Mouse (Mus musculus) thymus, adult 18-20 months (tissue): ENCODE measurements around the gene Lrp4.

ENCODE experiments used
- DNase-seq, 2 experiments: peaks; one replicate each; pipeline ENCODE4 v3.0.0; 2022; ENCODE audit warnings: mixed read lengths in 2 of 2

Gene Lrp4

DNA sequence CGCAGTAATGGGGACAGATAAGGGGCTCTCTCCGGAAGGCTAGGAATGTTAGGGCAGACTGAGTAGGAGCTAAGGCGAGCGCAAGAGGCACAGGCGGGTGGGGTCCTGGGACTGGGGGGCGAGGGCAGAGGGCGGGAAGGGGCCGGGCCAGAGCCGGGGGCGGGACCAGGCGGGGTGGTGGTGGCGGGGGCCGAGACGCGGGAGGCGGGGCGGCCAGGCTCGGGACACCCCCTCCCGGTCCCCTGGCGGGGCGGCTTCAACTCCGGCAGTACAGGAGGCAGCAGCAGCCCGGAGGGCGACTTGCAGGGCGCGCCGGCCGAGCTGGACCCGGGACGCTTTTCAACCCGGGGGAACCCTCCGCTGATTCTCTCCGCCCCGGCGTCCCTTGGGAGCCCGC, at the start of gene Lrp4:
Gene Lrp4, plus strand, starts transcription at position 253 of the 397 bp plus-strand sequence.
- DNase-seq, result no peak

- DNase-seq, result no peak
Observed at GRCm38 (mm10) chr2:91408031-91408430, 49.3 kb upstream of the Lrp4 start.

DNA sequence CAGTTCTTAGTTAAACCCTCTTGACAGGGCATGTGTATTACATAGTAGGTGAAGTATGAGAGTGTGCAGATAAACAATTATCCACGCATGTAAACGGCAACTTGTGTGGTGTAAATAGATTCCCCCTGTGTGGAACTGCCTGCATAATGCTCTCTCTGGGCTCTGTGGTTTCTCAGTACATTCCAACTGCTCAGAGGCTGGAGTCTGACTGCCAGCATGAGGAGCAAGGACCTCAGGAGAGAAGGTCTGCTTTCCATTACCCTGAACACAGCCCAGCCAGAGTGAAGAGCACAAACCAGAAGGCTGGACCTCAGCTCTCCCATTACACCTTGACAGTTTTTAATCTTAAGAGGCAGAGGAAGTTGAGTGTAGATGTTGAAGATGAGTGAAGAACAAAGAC, 45.8 kb upstream of the Lrp4 start:
- no peak for DNase-seq

GRCm38 (mm10) chr2:91412361-91412760, 45.0 kb upstream of the Lrp4 start:
- DNase-seq, result no peak

DNA sequence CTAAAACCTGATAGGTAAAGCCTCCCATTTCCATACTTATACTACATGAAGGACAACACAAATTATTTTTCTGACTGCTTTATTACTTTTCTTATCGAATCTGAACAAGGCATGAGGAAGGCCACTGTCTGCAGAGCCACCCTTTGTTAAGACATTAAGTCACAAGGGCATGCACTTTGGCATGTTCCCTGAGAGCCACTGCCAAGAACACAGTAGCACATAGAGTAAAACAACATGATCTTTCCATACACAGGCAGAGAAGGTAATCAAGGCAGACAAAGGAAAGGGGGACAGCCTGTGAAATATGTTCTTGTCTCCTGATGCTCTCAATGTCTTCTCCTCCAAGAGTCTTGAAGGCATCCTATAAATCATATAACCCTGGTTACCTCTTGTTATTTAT, 43.5 kb upstream of the Lrp4 start:
- no peak for DNase-seq

- no peak for DNase-seq
Observed at GRCm38 (mm10) chr2:91421641-91422040, 35.7 kb upstream of the Lrp4 start.

DNA sequence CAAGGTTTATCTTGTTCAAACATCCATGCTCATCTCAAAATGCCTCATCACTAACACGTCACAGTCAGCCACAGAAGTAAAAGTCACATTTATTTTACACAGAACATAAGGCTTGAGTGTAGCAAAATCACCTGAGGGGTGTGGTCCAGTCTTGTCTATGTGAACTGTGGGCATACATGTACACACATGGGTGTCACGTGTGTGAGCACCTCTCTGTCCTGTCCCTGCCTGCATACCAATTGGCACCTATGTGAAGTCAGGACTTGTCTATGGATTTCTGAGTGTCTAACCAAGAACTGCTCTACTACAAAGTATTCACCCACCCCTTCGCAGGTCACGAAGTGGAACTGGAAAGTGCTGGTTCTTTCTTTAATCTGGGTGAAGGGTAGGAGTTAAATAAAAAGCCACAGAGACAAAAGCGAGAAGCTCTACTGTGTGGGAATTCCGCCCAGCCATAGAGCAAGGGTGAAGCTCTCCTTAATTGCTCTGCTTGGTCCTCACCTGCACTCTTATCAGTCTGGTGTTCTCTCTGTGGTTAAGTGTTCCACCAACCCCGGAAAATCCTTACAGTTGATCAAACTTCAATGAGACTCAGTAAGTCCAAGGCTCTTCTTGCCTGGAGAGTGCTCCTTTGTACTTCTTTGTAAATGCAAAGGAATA, 33.1 kb upstream of the Lrp4 start:
- DNase-seq, result no peak

- DNase-seq, result no peak
Observed at GRCm38 (mm10) chr2:91426321-91426720, 31.0 kb upstream of the Lrp4 start.

DNA sequence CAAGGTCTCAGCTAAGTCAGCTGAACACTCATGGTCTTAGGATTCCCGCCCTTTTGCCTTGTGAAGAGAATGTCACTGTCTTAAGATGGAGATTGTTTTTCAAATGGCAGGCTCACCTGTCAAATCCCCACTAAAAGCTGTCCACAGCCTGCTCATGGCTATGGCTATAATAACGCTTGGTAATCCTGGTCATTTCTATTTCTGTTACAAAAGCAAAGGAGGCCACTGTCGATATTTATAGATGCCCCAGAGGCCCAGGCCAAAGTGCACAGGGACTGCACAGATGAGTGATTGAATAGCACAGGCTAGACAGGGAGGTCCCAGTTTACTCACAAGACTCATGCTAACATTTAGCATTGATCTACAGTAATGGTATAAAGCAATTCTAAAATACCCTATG, 28.2 kb upstream of the Lrp4 start:
- no peak for DNase-seq

DNA sequence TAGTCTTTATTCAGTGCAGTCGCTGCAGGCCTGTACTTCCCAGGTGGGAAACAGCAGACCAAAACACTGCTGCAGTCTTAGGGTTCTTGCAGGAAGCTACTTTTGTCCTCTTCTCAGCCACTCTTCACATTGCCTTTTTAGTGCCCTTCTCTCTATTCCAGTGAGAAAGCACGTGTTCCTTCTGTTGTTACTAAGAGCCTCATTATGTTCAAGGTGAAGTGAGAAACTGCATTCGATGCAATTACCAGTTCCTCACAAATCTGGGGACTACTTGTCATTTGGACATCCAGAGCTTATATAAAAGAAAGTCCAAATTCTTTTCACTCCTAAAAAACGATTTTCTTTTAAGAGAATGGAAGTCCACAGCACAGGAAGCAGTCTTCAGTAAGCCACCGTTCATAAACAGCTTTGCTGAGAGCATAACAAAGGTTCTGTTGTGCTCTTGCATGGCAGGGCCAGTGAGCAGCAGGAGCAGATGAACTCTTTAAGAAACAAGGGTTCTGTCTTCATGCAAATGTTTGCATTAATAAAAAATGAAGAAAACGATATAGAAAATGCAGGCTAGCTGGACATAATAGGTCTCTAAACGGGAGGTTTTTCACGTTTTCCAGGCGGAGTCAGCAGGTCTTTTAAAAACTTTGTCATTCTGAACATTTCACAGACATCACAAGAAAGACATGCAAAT, 27.3 kb upstream of the Lrp4 start:
- no peak for DNase-seq

- no peak for DNase-seq
Observed at GRCm38 (mm10) chr2:91430600-91430919, 26.8 kb upstream of the Lrp4 start.

- no peak for DNase-seq
Observed at GRCm38 (mm10) chr2:91436713-91437112, 20.6 kb upstream of the Lrp4 start.

GRCm38 (mm10) chr2:91437116-91437815, 20.0 kb upstream of the Lrp4 start:
- no peak for DNase-seq

- DNase-seq, result no peak
Observed at GRCm38 (mm10) chr2:91439271-91439670, 18.0 kb upstream of the Lrp4 start.

DNA sequence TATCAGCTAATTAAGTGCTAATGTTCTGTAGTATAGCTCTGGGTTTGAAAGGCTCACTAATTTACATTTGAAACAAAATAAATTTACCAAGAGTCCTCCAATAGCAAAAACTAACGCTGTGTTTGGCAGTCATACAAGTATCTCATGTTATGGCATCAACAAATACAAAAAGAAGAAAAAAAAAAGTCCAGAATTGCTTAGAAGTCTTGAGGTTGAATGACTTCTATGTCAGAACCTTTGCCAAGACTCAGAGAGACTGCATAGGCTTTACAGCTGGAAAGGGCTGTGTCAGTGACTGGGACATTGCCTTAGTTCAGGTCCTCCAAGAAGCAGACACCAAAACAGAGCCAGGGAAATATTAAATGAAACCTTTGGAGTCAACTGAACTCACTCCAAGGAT, 17.4 kb upstream of the Lrp4 start:
- DNase-seq, result no peak

DNA sequence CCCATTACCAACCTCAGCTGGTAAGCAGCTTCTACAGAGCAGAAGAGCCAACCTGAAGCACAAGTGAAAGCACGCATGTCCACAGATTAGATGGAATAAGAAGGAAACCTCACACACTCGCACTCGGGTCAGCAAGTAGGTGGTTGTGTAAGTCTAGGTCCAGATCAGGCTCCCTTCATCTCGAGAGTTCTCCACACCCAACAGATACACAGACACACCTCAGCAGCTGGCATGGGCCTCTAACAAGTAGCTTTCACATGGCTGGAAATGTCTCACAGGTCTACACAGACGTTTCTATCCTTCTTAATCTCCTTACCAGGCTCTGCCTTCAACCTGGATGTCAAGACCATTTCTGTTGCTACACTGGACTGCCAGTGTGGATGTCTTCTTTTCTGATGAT, 16.6 kb upstream of the Lrp4 start:
- DNase-seq, result no peak

DNA sequence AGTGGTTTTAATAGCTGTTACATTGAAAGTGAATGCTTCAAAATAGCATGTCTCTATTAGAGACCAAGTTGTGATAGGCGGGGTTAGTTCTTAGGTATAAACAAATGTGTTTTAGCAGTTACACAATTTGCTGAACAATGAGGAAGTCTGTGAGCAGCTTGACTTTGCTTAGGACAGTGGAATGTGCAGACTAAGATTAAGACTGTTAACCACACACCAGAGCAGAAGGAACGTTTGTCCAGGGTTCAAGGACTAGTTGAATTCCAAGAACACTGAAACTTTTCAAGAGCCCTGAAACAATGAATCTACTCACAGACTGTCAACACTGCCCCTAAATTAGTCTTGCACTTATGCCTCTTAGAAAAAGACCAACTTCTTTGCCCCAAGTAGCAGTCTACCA, 15.6 kb upstream of the Lrp4 start:
- DNase-seq, result no peak

DNA sequence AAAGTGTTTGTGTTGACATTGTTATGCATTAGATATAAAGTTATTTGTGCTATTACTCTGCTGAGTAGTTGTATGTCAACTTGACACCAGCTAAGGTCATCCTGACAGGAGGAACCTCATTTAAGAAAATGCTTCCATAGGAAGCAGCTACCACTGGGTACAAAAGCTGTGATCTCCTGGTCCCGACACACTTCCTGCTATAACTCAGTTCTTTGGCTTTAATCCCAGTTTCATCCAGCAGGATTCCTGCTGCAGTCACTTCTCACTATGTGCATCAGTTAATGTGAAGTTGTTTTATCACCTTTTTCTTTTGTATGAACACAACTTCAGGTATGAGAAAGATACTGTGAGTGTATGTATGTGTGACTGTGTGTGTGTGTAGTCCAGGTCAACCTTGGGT, 15.1 kb upstream of the Lrp4 start:
- DNase-seq, result no peak

- DNase-seq, result peak; percentile 59 to 68
Observed at GRCm38 (mm10) chr2:91444286-91444892, 12.9 kb upstream of the Lrp4 start, which contains the start of gene 1110051M20Rik. Gene 1110051M20Rik, minus strand, starts transcription at chr2:91444704.

DNA sequence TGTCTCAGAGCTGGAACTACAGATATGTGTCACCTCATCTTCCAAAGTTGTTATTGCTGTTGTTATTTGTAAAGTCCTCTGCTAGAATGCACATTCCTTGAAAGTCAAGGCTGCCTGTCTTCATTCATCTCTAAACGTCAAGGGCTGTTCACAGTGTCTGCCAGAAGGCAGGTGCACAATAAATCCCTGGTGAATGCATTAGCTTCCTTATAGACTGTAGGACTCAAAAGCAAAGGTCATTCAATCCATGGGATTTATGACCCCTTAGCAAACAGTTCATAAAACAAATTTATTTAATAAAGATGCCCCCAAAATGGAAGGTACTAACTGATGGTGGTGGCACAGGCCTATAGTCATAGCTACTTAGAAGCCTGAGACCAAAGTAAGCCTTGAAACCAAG, 7.6 kb upstream of the Lrp4 start:
- no peak for DNase-seq

GRCm38 (mm10) chr2:91450316-91450715, 7.0 kb upstream of the Lrp4 start:
- no peak for DNase-seq

GRCm38 (mm10) chr2:91452658-91453057, 4.7 kb upstream of the Lrp4 start:
- DNase-seq, result no peak

- DNase-seq, result no peak
Observed at GRCm38 (mm10) chr2:91453231-91454075, 3.9 kb upstream of the Lrp4 start.
